Mouse (Mus musculus): ENCODE measurements around the gene Zfp710. TPM values are rescaled to one million over a fixed set of nuclear protein-coding genes. Genes with fewer than 3 reads are reported as not detected.
"Not testable (repeated sequence)": the region's sequence is repeated elsewhere in the genome, so short reads cannot be mapped to it uniquely, and the experiment has no call there.

The Zfp710 gene
- polyA plus RNA-seq, 1 experiment from 2014 or later: 18.5 TPM

DNA sequence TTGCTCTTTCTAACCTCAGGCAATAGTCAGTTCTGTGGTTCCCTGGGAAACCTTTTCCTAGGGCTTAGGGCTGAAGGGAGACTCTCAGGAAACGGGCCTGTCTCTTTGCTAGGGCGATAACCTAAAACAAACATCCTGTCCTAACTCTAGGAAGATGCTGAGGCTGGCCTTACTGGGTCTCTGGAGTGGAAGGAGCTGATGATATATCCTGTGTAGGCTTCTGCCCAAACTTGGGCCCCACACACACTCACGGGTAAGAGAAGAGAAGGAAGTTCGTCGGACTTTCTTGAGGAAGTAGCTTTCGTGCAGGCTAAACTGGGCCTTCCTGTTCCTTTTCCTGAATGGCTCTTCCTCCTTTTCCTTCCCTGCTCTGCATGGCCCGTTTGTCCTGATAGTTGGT is 19.6 kb downstream of the Zfp710 start:
- 65% methylated on average over 7 of the region's 7 CpGs for WGBS
- Histone ChIP-seq H3K4me1 (replicated peaks) (peaks cover 38% of the 10 kb centered on the region), H3K27me3 (no peaks in the 10 kb centered on the region), H3K4me2 (no peak overlapping the region), H3K9ac (replicated peaks) (no peak overlapping the region), H3K36me3 (0 out of 2 replicates have a peak, but pooled peaks cover 9% of the 10 kb centered on the region), H3K27ac (no peak overlapping the region), H3K4me3 (replicated peaks) (no peak overlapping the region), H3K9me3 (no peaks in the 10 kb centered on the region)
- ATAC-seq (ENCODE audit: insufficient number of reproducible peaks, insufficient read depth, low FRiP score, low TSS enrichment, low read depth): no peak

DNA sequence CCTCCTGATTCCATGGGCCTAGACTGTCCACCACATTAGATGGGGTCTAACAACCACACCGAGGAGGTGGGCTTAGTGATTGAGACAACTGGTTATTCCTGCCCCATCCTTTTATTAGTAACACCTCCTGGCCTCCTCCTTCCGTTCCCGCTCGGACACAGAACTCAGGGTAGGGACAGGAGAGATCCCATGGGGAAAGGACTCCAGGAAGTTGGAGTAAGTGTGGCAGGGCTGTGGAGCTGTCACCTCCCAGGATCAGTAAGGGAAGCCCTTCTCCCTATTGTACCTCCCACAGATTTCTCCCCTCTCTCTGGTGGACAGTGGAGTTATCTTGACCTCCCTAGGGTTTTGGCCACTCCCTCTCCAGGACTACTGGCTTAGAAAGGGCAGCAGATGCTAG is 22.4 kb downstream of the Zfp710 start:
- WGBS: 81% methylated on average over 4 of the region's 4 CpGs
- H3K4me3 ChIP-seq (replicated peaks): no peak overlapping the region
- peaks cover 51% of the 10 kb centered on the region for H3K4me1 ChIP-seq (replicated peaks)
- ATAC-seq (ENCODE audit: insufficient number of reproducible peaks, insufficient read depth, low FRiP score, low TSS enrichment, low read depth): no peak
- H3K4me2 ChIP-seq: no peak overlapping the region
- no peaks in the 10 kb centered on the region for H3K36me3 ChIP-seq
- H3K27ac ChIP-seq: no peak overlapping the region
- H3K9ac ChIP-seq (replicated peaks): no peak overlapping the region
- H3K9me3 ChIP-seq: no peaks in the 10 kb centered on the region
- no peaks in the 10 kb centered on the region for H3K27me3 ChIP-seq

DNA sequence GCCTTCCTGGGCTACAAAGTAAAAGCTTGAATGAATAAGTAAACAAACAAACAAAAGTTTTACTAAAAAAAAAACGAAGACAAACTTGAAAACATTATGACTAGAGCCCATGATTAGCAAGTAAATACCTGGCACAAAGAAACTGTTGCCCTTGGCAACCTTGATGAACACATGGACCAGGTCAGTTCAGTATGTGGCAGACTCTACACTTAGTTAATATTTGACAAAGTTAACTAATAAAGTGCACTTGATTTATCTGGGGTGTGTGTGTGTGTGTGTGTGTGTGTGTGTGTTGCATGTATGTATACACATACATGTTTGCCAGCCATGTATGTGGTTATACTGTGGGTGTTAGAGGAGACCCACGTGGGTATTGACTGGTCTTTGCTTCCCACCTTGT is 25.1 kb downstream of the Zfp710 start:
- no peak overlapping the region for H3K9ac ChIP-seq (replicated peaks)
- no peaks in the 10 kb centered on the region for H3K27me3 ChIP-seq
- no peak overlapping the region for H3K4me2 ChIP-seq
- 67% methylated on average over 2 of the region's 2 CpGs for WGBS
- peaks cover 60% of the 10 kb centered on the region for H3K4me1 ChIP-seq (replicated peaks)
- no peak for ATAC-seq (ENCODE audit: insufficient number of reproducible peaks, insufficient read depth, low FRiP score, low TSS enrichment, low read depth)
- no peak overlapping the region for H3K4me3 ChIP-seq (replicated peaks)
- 0 out of 2 replicates have a peak, but pooled peaks cover 4% of the 10 kb centered on the region for H3K36me3 ChIP-seq
- no peaks in the 10 kb centered on the region for H3K9me3 ChIP-seq
- H3K27ac ChIP-seq: no peak overlapping the region

DNA sequence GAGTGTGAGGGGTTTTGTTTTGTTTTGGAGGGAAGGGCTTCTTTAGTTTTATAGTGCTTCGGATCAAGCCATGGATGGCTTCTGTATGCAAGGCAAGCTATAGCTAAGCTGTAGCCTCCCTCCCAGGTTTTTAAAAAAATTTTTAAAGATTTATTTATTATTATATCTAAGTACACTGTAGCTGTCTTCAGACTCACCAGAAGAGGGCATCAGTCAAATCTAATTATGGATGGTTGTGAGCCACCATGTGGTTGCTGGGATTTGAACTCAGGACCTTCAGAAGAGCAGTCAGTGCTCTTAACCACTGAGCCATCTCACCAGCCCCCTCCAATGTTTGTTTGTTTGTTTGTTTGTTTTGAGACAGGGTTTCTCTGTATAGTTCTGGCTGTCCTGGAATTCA is 25.8 kb downstream of the Zfp710 start:
- not testable (repeated sequence) for H3K9ac ChIP-seq (replicated peaks); H3K9me3 ChIP-seq; H3K4me3 ChIP-seq (replicated peaks); H3K4me2 ChIP-seq; H3K36me3 ChIP-seq; H3K27me3 ChIP-seq; ATAC-seq (ENCODE audit: insufficient number of reproducible peaks, insufficient read depth, low FRiP score, low TSS enrichment, low read depth); H3K27ac ChIP-seq
- H3K4me1 ChIP-seq (replicated peaks): peaks cover 55% of the 10 kb centered on the region
- 95% methylated on average over 1 of the region's 1 CpGs for WGBS

DNA sequence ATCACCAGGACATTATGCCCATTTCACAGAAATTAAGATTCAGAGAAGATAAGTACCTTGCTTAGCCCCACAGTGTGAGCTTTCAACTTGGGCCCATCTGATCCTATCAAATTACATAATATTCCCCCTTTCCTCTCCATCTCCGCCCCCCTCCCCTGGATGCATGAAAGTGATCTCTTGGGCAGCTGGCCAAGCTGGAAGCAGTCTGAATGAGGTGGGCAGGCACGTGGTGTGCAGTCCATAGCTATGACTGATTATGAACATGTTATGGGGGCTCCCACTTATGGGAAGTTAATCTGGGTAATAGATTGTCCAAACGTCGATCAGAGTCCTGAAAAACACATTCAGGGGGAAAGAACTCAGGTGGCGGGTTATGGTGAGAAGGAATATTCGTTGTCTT is 27.2 kb downstream of the Zfp710 start:
- ATAC-seq (ENCODE audit: insufficient number of reproducible peaks, insufficient read depth, low FRiP score, low TSS enrichment, low read depth): no peak; the same call in 1 of the 2 replicates
- Histone ChIP-seq H3K27me3 (no peaks in the 10 kb centered on the region), H3K4me1 (replicated peaks) (peaks cover 51% of the 10 kb centered on the region), H3K9me3 (no peaks in the 10 kb centered on the region), H3K4me2 (no peak overlapping the region), H3K27ac (no peak overlapping the region), H3K9ac (replicated peaks) (no peak overlapping the region), H3K36me3 (0 out of 2 replicates have a peak, but pooled peaks cover 4% of the 10 kb centered on the region), H3K4me3 (replicated peaks) (no peak overlapping the region)
- WGBS: 71% methylated on average over 6 of the region's 6 CpGs

DNA sequence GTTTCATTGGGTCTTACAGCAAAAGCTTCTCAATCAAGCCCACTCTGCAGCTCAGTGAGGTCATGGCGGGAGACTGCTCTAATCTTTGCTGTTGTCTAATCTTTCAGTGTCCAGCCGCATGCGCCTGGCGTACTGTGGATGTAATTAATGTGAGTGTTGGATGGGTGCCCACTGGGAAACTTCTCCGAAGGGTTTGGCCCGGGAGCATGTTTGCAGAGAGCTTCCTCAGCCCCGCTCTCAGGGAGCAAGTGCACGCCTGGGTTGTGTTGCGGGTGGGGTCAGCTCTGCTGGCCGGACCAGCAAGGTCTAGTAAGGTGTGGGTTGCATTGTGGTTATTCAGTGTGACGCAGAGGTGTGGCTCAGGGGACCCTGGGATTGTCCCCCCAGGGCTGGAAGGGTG is 27.6 kb downstream of the Zfp710 start:
- Histone ChIP-seq H3K4me3 (replicated peaks) (no peak overlapping the region), H3K27ac (no peak overlapping the region), H3K4me1 (replicated peaks) (peaks cover 51% of the 10 kb centered on the region), H3K36me3 (0 out of 2 replicates have a peak, but pooled peaks cover 4% of the 10 kb centered on the region), H3K4me2 (no peak overlapping the region), H3K27me3 (no peaks in the 10 kb centered on the region), H3K9me3 (no peaks in the 10 kb centered on the region), H3K9ac (replicated peaks) (no peak overlapping the region)
- 87% methylated on average over 11 of the region's 11 CpGs for WGBS
- no peak for ATAC-seq (ENCODE audit: insufficient number of reproducible peaks, insufficient read depth, low FRiP score, low TSS enrichment, low read depth)

DNA sequence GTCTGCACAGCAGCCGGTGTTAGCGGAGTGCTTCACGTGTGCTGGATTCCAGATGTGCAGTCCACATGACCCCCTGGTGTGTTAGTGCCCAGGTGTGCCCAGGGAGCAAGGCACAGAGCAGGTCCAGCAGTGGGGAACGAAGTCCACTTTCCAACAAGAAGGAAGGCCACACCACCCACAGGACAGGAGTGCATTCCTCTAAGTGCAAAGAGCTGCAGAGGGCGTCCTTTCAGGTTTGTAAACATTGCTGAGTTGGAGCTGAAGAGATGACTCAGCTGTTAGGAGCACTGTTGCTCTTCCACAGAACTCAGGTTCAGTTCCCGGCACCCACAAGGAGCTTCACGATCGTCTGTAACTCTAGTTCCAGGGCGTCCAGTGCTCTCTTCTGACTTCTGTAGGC is 28.5 kb downstream of the Zfp710 start:
- Histone ChIP-seq H3K27ac (no peak overlapping the region), H3K4me3 (replicated peaks) (no peak overlapping the region), H3K9me3 (no peaks in the 10 kb centered on the region), H3K27me3 (no peaks in the 10 kb centered on the region), H3K9ac (replicated peaks) (no peak overlapping the region), H3K4me2 (no peak overlapping the region), H3K36me3 (0 out of 2 replicates have a peak, but pooled peaks cover 4% of the 10 kb centered on the region), H3K4me1 (replicated peaks) (peaks cover 48% of the 10 kb centered on the region)
- 87% methylated on average over 9 of the region's 9 CpGs for WGBS
- ATAC-seq (ENCODE audit: insufficient number of reproducible peaks, insufficient read depth, low FRiP score, low TSS enrichment, low read depth): no peak

DNA sequence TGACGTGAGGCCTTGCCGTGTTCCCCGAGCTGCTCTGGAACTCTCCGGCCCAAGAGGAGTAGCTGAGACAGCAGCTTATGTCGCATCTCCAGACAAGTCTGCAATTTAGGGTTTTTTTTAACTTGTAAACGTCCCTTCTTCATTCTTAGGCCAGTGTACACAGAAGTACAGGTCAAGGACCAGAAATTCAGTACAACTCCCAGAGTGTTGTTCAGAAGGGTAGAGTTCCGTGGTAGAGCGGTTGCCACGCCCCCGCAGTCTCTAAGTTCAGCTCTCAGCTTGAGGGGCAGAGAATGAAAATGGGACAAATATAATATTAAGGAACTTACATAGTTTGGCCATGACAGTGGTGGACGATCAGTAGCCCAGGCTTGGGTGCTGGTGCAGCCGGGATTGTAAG is 31.2 kb downstream of the Zfp710 start:
- H3K9me3 ChIP-seq: no peaks in the 10 kb centered on the region
- no peaks in the 10 kb centered on the region for H3K27me3 ChIP-seq
- H3K4me3 ChIP-seq (replicated peaks): no peak overlapping the region
- ATAC-seq (ENCODE audit: insufficient number of reproducible peaks, insufficient read depth, low FRiP score, low TSS enrichment, low read depth): no peak
- no peak overlapping the region for H3K9ac ChIP-seq (replicated peaks)
- H3K4me1 ChIP-seq (replicated peaks): peaks cover 51% of the 10 kb centered on the region
- H3K27ac ChIP-seq: no peak overlapping the region
- WGBS: 89% methylated on average over 12 of the region's 12 CpGs
- 0 out of 2 replicates have a peak, but pooled peaks cover 4% of the 10 kb centered on the region for H3K36me3 ChIP-seq
- no peak overlapping the region for H3K4me2 ChIP-seq

DNA sequence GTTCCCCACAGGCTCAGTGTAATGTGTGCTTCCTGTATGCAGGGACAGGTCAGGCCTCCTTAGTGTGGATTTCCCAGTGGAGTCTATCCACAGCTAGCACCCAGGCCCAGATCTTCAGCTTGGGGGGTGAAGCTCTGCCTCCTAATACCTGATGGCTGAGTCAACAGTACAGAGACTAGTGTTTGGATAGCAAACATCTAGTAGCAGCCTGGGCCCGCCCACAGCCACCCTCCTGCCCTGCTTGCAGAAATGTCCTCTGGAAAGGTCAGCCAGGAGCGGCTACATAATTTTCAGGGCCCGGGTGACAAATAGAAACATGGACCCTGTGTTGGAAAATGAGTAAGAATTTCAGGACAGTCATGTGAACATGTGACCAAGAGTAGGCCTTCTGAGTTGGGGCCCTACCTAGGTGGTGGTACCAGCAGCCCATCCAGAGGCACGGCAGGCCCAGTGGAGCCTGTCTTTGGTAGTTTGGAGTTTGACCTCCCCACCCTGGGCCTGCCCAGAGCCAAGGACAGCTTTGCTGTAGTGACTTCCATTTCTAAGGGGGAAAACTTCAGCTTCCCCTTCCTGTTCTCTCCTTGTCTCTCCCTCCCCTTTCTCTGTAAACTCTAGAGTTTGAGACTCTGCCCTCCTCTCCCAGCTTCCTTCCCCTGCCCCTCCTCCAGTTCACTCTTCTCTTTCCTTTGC is 32.5 kb downstream of the Zfp710 start:
- H3K9me3 ChIP-seq: no peaks in the 10 kb centered on the region
- H3K36me3 ChIP-seq: 0 out of 2 replicates have a peak, but pooled peaks cover 4% of the 10 kb centered on the region
- no peaks in the 10 kb centered on the region for H3K27me3 ChIP-seq
- no peak overlapping the region for H3K4me2 ChIP-seq
- H3K4me3 ChIP-seq (replicated peaks): no peak overlapping the region
- peak overlapping the region; percentile 59 for H3K27ac ChIP-seq
- 67% methylated on average over 4 of the region's 4 CpGs for WGBS
- peaks cover 41% of the 10 kb centered on the region for H3K4me1 ChIP-seq (replicated peaks)
- no peak for ATAC-seq (ENCODE audit: insufficient number of reproducible peaks, insufficient read depth, low FRiP score, low TSS enrichment, low read depth)
- H3K9ac ChIP-seq (replicated peaks): no peak overlapping the region

DNA sequence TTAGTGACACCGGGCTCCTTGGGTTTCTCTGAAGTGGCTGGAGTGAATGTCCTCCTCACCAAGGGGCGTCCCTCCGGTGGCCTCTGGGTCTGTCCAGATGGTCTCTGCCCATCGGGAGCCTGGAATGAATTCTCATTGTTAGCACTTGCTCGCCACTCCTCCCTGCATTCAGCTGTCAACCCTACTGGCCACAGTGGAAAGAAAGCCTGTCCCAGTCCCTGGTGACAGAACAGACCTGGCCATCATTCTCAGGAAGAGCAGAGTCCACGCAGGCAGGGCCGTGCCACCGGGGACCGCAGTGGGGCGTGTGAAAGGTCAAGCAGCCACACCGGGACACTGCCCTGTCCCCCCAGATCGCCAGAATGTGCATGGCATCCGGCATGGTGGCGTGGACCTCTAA is 33.2 kb downstream of the Zfp710 start:
- H3K4me3 ChIP-seq (replicated peaks): no peak overlapping the region
- peak overlapping the region; percentile 59 for H3K27ac ChIP-seq
- H3K27me3 ChIP-seq: no peaks in the 10 kb centered on the region
- no peak overlapping the region for H3K4me2 ChIP-seq
- H3K4me1 ChIP-seq (replicated peaks): peaks cover 36% of the 10 kb centered on the region
- 0 out of 2 replicates have a peak, but pooled peaks cover 4% of the 10 kb centered on the region for H3K36me3 ChIP-seq
- no peak overlapping the region for H3K9ac ChIP-seq (replicated peaks)
- H3K9me3 ChIP-seq: no peaks in the 10 kb centered on the region
- ATAC-seq (ENCODE audit: insufficient number of reproducible peaks, insufficient read depth, low FRiP score, low TSS enrichment, low read depth): no peak
- WGBS: 65% methylated on average over 14 of the region's 14 CpGs

DNA sequence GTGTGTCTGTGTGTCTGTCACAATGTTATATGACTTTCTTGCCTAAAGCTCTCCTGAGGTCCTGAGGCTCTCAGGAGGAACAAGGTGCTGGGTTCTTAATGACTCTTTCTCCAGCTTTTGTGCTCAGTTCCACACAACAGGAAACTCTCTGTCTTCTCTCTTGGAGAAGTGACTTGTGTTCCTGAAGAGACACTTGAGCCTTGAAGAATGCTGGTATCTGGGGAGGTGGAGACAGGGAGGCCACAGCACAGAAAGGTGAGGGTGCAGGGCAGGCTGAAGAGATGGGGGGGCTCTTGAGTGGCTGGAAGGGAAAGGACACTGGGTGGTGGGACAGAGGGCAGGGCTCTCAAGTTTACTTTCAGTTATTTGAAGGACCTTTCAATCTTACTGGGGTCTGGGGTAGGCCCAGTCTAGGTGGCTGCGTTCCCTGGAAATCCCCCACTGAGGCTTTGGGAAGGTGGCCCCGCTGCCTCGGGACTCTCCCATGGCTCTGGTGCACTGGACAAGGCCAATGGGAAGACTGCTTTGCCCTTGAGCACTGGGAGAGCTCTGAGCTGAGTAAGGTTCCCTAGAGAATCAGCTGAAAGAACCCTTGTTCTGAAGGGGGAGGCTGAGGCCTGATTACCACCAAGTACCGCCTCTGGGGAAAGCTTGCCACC is 33.9 kb downstream of the Zfp710 start:
- H3K9ac ChIP-seq (replicated peaks): no peak overlapping the region
- H3K4me3 ChIP-seq (replicated peaks): no peak overlapping the region
- no peak for ATAC-seq (ENCODE audit: insufficient number of reproducible peaks, insufficient read depth, low FRiP score, low TSS enrichment, low read depth)
- no peaks in the 10 kb centered on the region for H3K27me3 ChIP-seq
- no peak overlapping the region for H3K4me2 ChIP-seq
- H3K27ac ChIP-seq: peak overlapping the region; percentile 59
- H3K9me3 ChIP-seq: no peaks in the 10 kb centered on the region
- H3K4me1 ChIP-seq (replicated peaks): peaks cover 40% of the 10 kb centered on the region
- 83% methylated on average over 4 of the region's 4 CpGs for WGBS
- H3K36me3 ChIP-seq: no peaks in the 10 kb centered on the region

All from limb, embryonic 12.5 days (tissue).